Comparison of ENCODE assay signal across 25 mouse cellular contexts in the genomic region with DNA sequence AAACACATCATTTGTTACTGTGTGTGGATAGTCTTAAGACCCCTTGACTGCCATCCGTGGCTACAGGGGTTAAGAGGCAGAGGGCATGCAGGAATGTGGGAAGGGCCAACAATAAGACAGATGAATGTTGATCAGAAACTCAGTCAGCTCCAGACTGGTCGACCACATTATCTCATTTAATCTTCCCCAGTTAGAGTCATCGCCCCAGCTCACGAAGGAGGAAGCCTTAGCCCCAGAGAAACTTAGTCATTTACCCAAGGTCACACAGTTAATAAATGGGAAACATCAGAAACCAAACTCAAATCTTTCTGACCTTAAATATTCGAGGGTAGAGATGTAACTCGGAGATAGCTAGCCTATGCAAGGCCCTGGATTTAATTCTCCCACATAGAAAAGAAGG. TPM values are rescaled to one million over a fixed set of nuclear protein-coding genes. Genes with fewer than 3 reads are reported as not detected.
A peak's percentile ranks its signal among the peaks of the same experiment; 100 is the strongest.
DNase-seq lines count a peak whose midpoint lies in the region; ATAC-seq and TF ChIP-seq lines count a peak whose summit lies in the region.
"Had no signal": no experiment of that assay in that cellular context is flagged by ENCODE, and none has a peak within 500 bp of the region (broad histone marks: within the 10 kb centered on the region; RNA-seq: fewer than 3 reads in every experiment).

No protein-coding gene starts in this region.

- H3K27ac ChIP-seq in embryonic facial prominence, embryonic 11.5 days (replicated peaks; ENCODE audit: low read depth, low read length) = no peak overlapping the region
- no peak overlapping the region; the same call in 1 of the 2 replicates for H3K27ac ChIP-seq in embryonic facial prominence, embryonic 10.5 days (replicated peaks)
- peak overlapping the region; percentile 94 for H3K27ac ChIP-seq in embryonic fibroblast, embryonic 13.5 days (ENCODE audit: insufficient read depth, low read length)
- no peak overlapping the region for H3K27ac ChIP-seq in forebrain, embryonic 16.5 days (ENCODE audit: low read length)
- H3K27ac ChIP-seq: forebrain, embryonic 13.5 days; heart, embryonic 15.5 days; hindbrain, embryonic 13.5 days; limb, embryonic 13.5 days; liver, embryonic 13.5 days had no signal

- DNase-seq in embryonic facial prominence, embryonic 11.5 days (ENCODE audit: low spot score) = no peak
- no peak for DNase-seq in embryonic facial prominence, embryonic 10.5 days (ENCODE audit: low spot score)
- no peak for DNase-seq in gastrocnemius, adult 8-10 months (ENCODE audit: low spot score in 2 of 2)
- no peak for DNase-seq in left cerebral cortex, adult 8-10 months (ENCODE audit: low spot score in 2 of 2)
- DNase-seq: B cell, adult 2 months; cerebellum, adult 8-10 months; cerebellum, postnatal 36 days; gastrocnemius, postnatal 25 days; heart, postnatal 36 days; kidney, adult 8-10 months; kidney, postnatal 14 days; layer of hippocampus, postnatal 36 days; liver, embryonic 13.5 days; lung, adult 2 months; right cerebral cortex, postnatal 14 days had no signal

- H3K4me1 ChIP-seq in embryonic facial prominence, embryonic 11.5 days (ENCODE audit: control insufficient read depth, insufficient read depth, low read length) = no peaks in the 10 kb centered on the region
- peaks cover 27% of the 10 kb centered on the region for H3K4me1 ChIP-seq in embryonic facial prominence, embryonic 10.5 days
- peaks cover 12% of the 10 kb centered on the region for H3K4me1 ChIP-seq in embryonic fibroblast, embryonic 13.5 days (ENCODE audit: control insufficient read depth, insufficient read depth, low read length)
- 0 out of 2 replicates have a peak, but pooled peaks cover 2% of the 10 kb centered on the region for H3K4me1 ChIP-seq in forebrain, embryonic 16.5 days (replicated peaks; ENCODE audit: control insufficient read depth, insufficient read depth, low read length)
- H3K4me1 ChIP-seq: liver, embryonic 13.5 days had no signal

- 52% methylated on average over 6 of the region's 6 CpGs for WGBS in embryonic facial prominence, embryonic 11.5 days
- 54% methylated on average over 6 of the region's 6 CpGs for WGBS in embryonic facial prominence, embryonic 10.5 days
- WGBS in forebrain, embryonic 16.5 days = 72% methylated on average over 6 of the region's 6 CpGs

- 0 out of 2 replicates have a peak, but pooled peaks have one; percentile 48 for ATAC-seq in embryonic facial prominence, embryonic 11.5 days (replicated peaks; ENCODE audit: insufficient number of reproducible peaks, low FRiP score, low TSS enrichment, low read depth)
- peak; percentile 25 for ATAC-seq in CD4-positive, CD25-positive, alpha-beta regulatory T cell, adult 4 months
- ATAC-seq in megakaryocyte progenitor cell, adult 5-6 weeks (replicated peaks; ENCODE audit: poor library complexity) = peak; percentile 47; the same call in 1 of the 2 replicates
- ATAC-seq in forebrain, embryonic 16.5 days = no peak
- ATAC-seq: forebrain, embryonic 13.5 days had no signal

- no peak overlapping the region for H3K4me2 ChIP-seq in embryonic facial prominence, embryonic 11.5 days (ENCODE audit: low read depth, low read length)
- H3K4me2 ChIP-seq in forebrain, embryonic 16.5 days (ENCODE audit: low read length) = no peak overlapping the region
- H3K4me2 ChIP-seq: forebrain, embryonic 13.5 days; heart, embryonic 15.5 days; hindbrain, embryonic 13.5 days; limb, embryonic 13.5 days; liver, embryonic 13.5 days; midbrain, embryonic 11.5 days had no signal

- TF ChIP-seq CTCF in embryonic fibroblast, embryonic 13.5 days (IDR thresholded peaks at IDR 0.05; ENCODE audit: borderline replicate concordance, insufficient read depth, low read length) = no peak

- H3K36me3 ChIP-seq in embryonic facial prominence, embryonic 11.5 days (replicated peaks; ENCODE audit: control insufficient read depth, insufficient read depth, low read depth, low read length) = no peaks in the 10 kb centered on the region
- H3K36me3 ChIP-seq in embryonic facial prominence, embryonic 10.5 days (replicated peaks) = no peaks in the 10 kb centered on the region
- H3K36me3 ChIP-seq in forebrain, embryonic 16.5 days (ENCODE audit: control insufficient read depth, insufficient read depth) = no peaks in the 10 kb centered on the region
- H3K36me3 ChIP-seq: heart, embryonic 15.5 days; hindbrain, embryonic 13.5 days; limb, embryonic 13.5 days; liver, embryonic 13.5 days had no signal

- H3K27me3 ChIP-seq in embryonic facial prominence, embryonic 11.5 days (ENCODE audit: control insufficient read depth, insufficient read depth, low read length) = no peaks in the 10 kb centered on the region
- H3K27me3 ChIP-seq in embryonic facial prominence, embryonic 10.5 days (replicated peaks; ENCODE audit: low read depth, poor library complexity, severe bottlenecking) = no peaks in the 10 kb centered on the region
- H3K27me3 ChIP-seq in forebrain, embryonic 16.5 days (replicated peaks; ENCODE audit: control insufficient read depth, insufficient read depth, low read length) = no peaks in the 10 kb centered on the region
- H3K27me3 ChIP-seq: forebrain, embryonic 13.5 days; heart, embryonic 15.5 days; hindbrain, embryonic 13.5 days; liver, embryonic 13.5 days had no signal

- H3K4me3 ChIP-seq in embryonic facial prominence, embryonic 11.5 days (ENCODE audit: low read depth, low read length) = no peak overlapping the region
- H3K4me3 ChIP-seq in embryonic facial prominence, embryonic 10.5 days = no peak overlapping the region
- no peak overlapping the region for H3K4me3 ChIP-seq in embryonic fibroblast, embryonic 13.5 days (ENCODE audit: insufficient read depth, low read length)
- no peak overlapping the region for H3K4me3 ChIP-seq in forebrain, embryonic 16.5 days (replicated peaks; ENCODE audit: low read length)
- H3K4me3 ChIP-seq: erythroblast, embryonic 14.5 days; forebrain, embryonic 13.5 days; heart, embryonic 15.5 days; hindbrain, embryonic 13.5 days; limb, embryonic 13.5 days; liver, embryonic 13.5 days had no signal

- no peaks in the 10 kb centered on the region for H3K9me3 ChIP-seq in embryonic facial prominence, embryonic 11.5 days (replicated peaks; ENCODE audit: control insufficient read depth, low read length)
- no peaks in the 10 kb centered on the region for H3K9me3 ChIP-seq in embryonic facial prominence, embryonic 10.5 days
- no peaks in the 10 kb centered on the region for H3K9me3 ChIP-seq in forebrain, embryonic 16.5 days (ENCODE audit: control insufficient read depth, low read length)
- H3K9me3 ChIP-seq: forebrain, embryonic 13.5 days; heart, embryonic 15.5 days; hindbrain, embryonic 13.5 days; limb, embryonic 13.5 days; liver, embryonic 13.5 days had no signal

- no peak overlapping the region for H3K9ac ChIP-seq in embryonic facial prominence, embryonic 11.5 days (replicated peaks; ENCODE audit: low read length)
- no peak overlapping the region for H3K9ac ChIP-seq in forebrain, embryonic 16.5 days (replicated peaks; ENCODE audit: low read depth, low read length)
- H3K9ac ChIP-seq: forebrain, embryonic 13.5 days; heart, embryonic 15.5 days; hindbrain, embryonic 13.5 days; limb, embryonic 13.5 days; liver, embryonic 13.5 days had no signal

- no peak for TF ChIP-seq POLR2A in embryonic fibroblast, embryonic 13.5 days (IDR thresholded peaks at IDR 0.05; ENCODE audit: low read depth, low read length)

RNA-seq across cellular contexts. Expression of gene Supt3, which starts 58.4 kb away (rescaled TPM):
- 32.1 and 33.2 TPM in 2 replicates for polyA plus RNA-seq in embryonic facial prominence, embryonic 11.5 days (2014; fragmentation: Nextera tagmentation; extraction: Ambion mirVana)
- polyA plus RNA-seq in embryonic facial prominence, embryonic 10.5 days (2016; fragmentation: Nextera tagmentation; extraction: Ambion mirVana) = 24.6 and 27.5 TPM in 2 replicates
- 10 to 100 TPM; 18.0 to 22.0 TPM for polyA plus RNA-seq in CD4-positive, CD25-positive, alpha-beta regulatory T cell, adult 4 months (2017; shearing (Covaris generic))
- polyA plus RNA-seq in embryonic fibroblast, embryonic 13.5 days (2011; ENCODE audit: insufficient read length, low read depth, missing spikeins) = 20.5 and 20.7 TPM in 2 replicates
- 26.2 and 37.9 TPM in 2 replicates for total RNA-seq in megakaryocyte progenitor cell, adult 5-6 weeks (2015)
- 13.6 and 16.2 TPM in 2 replicates for total RNA-seq in megakaryocyte progenitor cell, adult 5-6 weeks (2017)
- 10 to 100 TPM in 3 of 4 experiments, 1 to 10 TPM in 1; 9.9 to 20.2 (median 15.0) TPM for total RNA-seq in gastrocnemius, adult 8-10 months (2022)
- total RNA-seq in left cerebral cortex, adult 8-10 months (2022) = 10 to 100 TPM; 14.4 to 18.0 (median 16.6) TPM
- polyA plus RNA-seq in forebrain, embryonic 16.5 days (2015; fragmentation: Nextera tagmentation; extraction: Ambion mirVana) = 20.4 and 20.5 TPM in 2 replicates
